Mouse (Mus musculus) bone marrow, adult 2 months (tissue): ENCODE measurements around the gene Olfr878.

Source experiments
- CTCF ChIP-seq: fragments of 200-500 bp; IDR thresholded peaks from 2 replicates; pipeline ENCODE4 v1.5.1; 2011; ENCODE audit warnings: low read length, control low read depth; ENCODE audit not compliant: control insufficient read depth, insufficient read depth
- POLR2A ChIP-seq: fragments of 200-500 bp; IDR thresholded peaks from 2 replicates; pipeline ENCODE4 v1.6.1; 2011; ENCODE audit warnings: low read depth, mild to moderate bottlenecking, control low read depth, low read length, borderline replicate concordance; ENCODE audit not compliant: control insufficient read depth

GRCm38 (mm10) chr9:37905555-37905954 lies 12.1 kb upstream of the Olfr878 start:
- TF ChIP-seq POLR2A (no peak), CTCF (no peak)
